Mouse (Mus musculus) ES-Bruce4 (cell line): ENCODE measurements at regions not wholly inside any gene's neighbourhood (a gene's known extent, or its start where the extent isn't known, plus 50 kb on each side); places are given as distances from the start of the nearest gene placed in this dataset.

Source experiments
- H3K27ac ChIP-seq: 2 replicates; pipeline ENCODE4 v1.5.1; 2012; ENCODE audit warnings: low read length, inconsistent platforms; ENCODE audit not compliant: insufficient read depth
- H3K27me3 ChIP-seq: 2 replicates; pipeline ENCODE4 v1.6.1; 2012; ENCODE audit warnings: mild to moderate bottlenecking, low read length, inconsistent platforms; ENCODE audit not compliant: control insufficient read depth, poor library complexity, insufficient read depth, severe bottlenecking
- H3K36me3 ChIP-seq: 2 replicates; pipeline ENCODE4 v1.6.1; 2012; ENCODE audit warnings: inconsistent platforms, mild to moderate bottlenecking, low read length, moderate library complexity; ENCODE audit not compliant: control insufficient read depth, poor library complexity, insufficient read depth, severe bottlenecking
- H3K4me1 ChIP-seq: one replicate; pipeline ENCODE4 v1.8.1; 2011; ENCODE audit warnings: low read length; ENCODE audit not compliant: control insufficient read depth, insufficient read depth
- H3K4me3 ChIP-seq: 2 replicates; pipeline ENCODE4 v1.5.1; 2011; ENCODE audit warnings: low read depth, mild to moderate bottlenecking, low read length
- H3K9ac ChIP-seq: 2 replicates; pipeline ENCODE4 v1.6.1; 2012; ENCODE audit warnings: low read depth, mild to moderate bottlenecking, inconsistent platforms; ENCODE audit not compliant: poor library complexity, severe bottlenecking
- H3K9me3 ChIP-seq: replicated peaks from 2 replicates; pipeline ENCODE4 v1.6.1; 2012; ENCODE audit warnings: mild to moderate bottlenecking, low read length, inconsistent platforms; ENCODE audit not compliant: control insufficient read depth, poor library complexity, insufficient read depth, severe bottlenecking
- CTCF ChIP-seq: IDR thresholded peaks from one replicate; pipeline ENCODE4 v1.8.1; 2011; ENCODE audit warnings: low read depth, low read length
- EP300 ChIP-seq: IDR thresholded peaks from 2 replicates; pipeline ENCODE4 v1.6.1; 2011; ENCODE audit warnings: low read depth, low read length; ENCODE audit not compliant: insufficient read depth
- POLR2A ChIP-seq: IDR thresholded peaks from one replicate; pipeline ENCODE4 v1.8.1; 2011; ENCODE audit warnings: low read length; ENCODE audit not compliant: insufficient read depth

DNA sequence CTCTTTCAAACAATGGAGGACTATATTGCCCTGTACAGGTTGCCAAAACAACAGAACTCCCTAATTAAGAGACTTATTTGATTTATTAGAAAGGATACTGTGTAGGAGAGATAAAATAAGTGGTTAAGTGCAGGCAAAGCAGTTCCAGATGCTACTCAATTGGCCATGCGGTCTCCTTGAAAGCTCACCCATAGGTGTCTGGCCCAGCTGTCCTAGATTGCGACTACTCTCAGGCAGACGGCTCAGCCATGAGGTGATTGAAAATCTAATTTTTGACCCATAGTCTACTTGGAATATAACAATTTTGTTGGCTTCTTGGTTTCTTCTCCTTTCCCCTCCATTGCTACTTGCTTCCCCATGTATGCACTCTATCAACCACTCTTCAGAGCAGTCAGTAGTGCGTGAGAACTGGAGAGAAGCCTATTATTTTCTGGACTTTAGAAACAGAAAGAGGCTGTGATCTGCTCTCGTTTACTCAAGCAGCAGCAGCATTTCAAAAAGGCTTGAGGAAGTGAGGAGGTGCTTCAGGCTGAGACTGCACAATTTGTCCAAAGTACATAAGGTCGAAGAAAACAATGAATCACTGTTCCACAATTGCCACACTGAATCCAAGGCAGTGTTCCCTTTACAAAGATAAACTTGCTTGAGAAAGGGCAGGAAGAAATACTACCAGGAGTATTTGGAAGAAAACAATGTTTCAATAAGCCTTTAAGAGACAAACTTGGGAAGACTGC is 339.4 kb downstream of the Epha7 start:
- Histone ChIP-seq H3K9ac (no peak overlapping the region), H3K27ac (no peak overlapping the region), H3K4me3 (no peak overlapping the region), H3K27me3 (no peaks in the 10 kb centered on the region), H3K36me3 (no peaks in the 10 kb centered on the region), H3K9me3 (no peaks in the 10 kb centered on the region), H3K4me1 (no peaks in the 10 kb centered on the region)
- TF ChIP-seq POLR2A (no peak), CTCF (no peak), EP300 (no peak)

DNA sequence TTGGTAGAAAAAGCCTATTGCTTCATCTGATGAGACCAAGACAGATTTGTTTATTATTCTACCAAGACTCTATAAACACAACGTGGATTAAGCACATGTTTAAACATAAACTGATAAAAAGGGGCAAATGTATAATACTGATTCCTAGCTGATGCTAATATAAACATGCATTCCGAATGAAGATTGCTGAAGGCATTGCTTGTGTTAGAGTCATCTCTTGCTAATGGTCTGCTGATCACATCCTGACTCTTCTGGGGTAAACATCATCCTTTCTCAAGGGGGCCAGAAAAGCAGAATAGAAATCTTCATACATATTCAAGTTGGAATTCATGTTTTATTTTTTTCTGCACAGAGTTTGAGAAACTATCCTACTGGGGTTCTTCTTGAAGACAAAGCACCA is 369.6 kb downstream of the Epha7 start:
- Histone ChIP-seq H3K27me3 (no peaks in the 10 kb centered on the region), H3K36me3 (no peaks in the 10 kb centered on the region), H3K4me3 (no peak overlapping the region), H3K27ac (no peak overlapping the region), H3K9ac (no peak overlapping the region), H3K9me3 (no peaks in the 10 kb centered on the region), H3K4me1 (no peaks in the 10 kb centered on the region)
- no peak for TF ChIP-seq EP300
- TF ChIP-seq CTCF = no peak
- TF ChIP-seq POLR2A = no peak

DNA sequence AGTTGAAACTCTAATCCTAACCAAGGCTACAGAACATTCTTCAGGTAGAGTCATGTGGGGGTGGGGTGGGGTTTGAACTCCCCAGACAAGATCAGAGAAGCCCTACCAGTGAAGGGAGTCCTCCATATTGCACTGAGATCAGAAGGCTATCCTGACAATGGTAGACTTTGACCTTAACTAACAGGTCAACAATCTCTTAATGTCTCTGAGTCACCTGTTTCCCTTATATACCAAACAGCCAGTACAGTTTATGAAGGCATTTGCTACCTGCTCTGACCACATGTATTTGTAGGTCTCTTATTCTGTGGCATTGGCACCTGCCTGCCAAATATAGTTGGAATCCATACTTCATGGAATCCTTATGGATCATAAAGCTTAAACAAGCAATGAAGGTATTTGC is 370.5 kb downstream of the Epha7 start:
- no peaks in the 10 kb centered on the region for H3K9me3 ChIP-seq
- H3K4me3 ChIP-seq = no peak overlapping the region
- H3K36me3 ChIP-seq = no peaks in the 10 kb centered on the region
- no peaks in the 10 kb centered on the region for H3K4me1 ChIP-seq
- TF ChIP-seq CTCF (no peak), EP300 (no peak), POLR2A (no peak)
- H3K27ac ChIP-seq = no peak overlapping the region
- no peak overlapping the region for H3K9ac ChIP-seq
- no peaks in the 10 kb centered on the region for H3K27me3 ChIP-seq

DNA sequence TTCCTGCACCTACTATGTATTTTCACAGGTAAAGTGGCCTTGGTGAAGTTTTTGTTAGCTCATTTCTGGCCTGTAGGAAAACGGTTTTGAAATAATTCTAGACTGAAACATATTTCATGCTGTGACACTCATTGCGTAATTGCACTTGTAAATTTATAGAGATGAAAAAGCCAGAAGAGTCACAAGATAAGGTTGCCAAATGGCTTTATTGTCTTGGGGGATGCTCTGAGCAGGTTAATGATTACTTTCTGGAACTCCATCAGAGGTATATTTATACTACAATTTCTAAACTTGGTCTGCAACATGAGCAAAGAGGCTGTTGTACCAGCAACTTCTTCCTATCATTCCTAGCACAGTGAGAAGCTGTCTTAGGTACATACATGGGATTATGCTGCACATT is 370.9 kb downstream of the Epha7 start:
- Histone ChIP-seq H3K27ac (no peak overlapping the region), H3K4me3 (no peak overlapping the region), H3K9me3 (no peaks in the 10 kb centered on the region), H3K4me1 (no peaks in the 10 kb centered on the region), H3K9ac (no peak overlapping the region), H3K36me3 (no peaks in the 10 kb centered on the region), H3K27me3 (no peaks in the 10 kb centered on the region)
- TF ChIP-seq CTCF (no peak), EP300 (no peak), POLR2A (no peak)

DNA sequence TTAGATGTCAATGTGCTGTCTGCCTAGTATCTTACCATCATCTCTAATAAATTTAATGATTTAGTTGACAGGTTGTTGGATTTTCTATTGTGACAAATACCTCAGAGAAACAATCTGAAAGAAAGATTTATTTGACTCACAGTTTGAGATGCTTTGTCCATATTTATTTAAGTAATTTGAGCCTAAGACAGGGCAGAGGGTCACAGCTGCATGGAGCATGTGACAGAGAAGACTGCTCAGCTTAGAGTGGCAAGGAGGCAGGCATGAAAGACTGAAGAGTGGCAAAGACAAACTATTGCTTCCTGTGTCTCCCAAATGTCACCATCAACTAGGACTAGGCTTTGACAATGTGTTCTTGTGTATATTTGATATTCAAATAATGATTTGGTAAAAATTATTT is 388.0 kb downstream of the Epha7 start:
- Histone ChIP-seq H3K27ac (no peak overlapping the region), H3K4me1 (no peaks in the 10 kb centered on the region), H3K36me3 (no peaks in the 10 kb centered on the region), H3K4me3 (no peak overlapping the region), H3K9me3 (no peaks in the 10 kb centered on the region), H3K9ac (no peak overlapping the region), H3K27me3 (no peaks in the 10 kb centered on the region)
- no peak for TF ChIP-seq EP300
- no peak for TF ChIP-seq POLR2A
- no peak for TF ChIP-seq CTCF
